Mouse (Mus musculus): ENCODE results near the gene Krtap1-5.
A peak's percentile ranks its signal among the peaks of the same experiment; 100 is the strongest.

Gene Krtap1-5

GRCm38 (mm10) chr11:99539721-99540120 lies 41.1 kb downstream of the Krtap1-5 start:
- DNase-seq = peak; percentile 48

All from right cerebral cortex, adult 18-20 months (tissue).